Mouse (Mus musculus): ENCODE data around the gene Gm11214.

The Gm11214 gene

DNA sequence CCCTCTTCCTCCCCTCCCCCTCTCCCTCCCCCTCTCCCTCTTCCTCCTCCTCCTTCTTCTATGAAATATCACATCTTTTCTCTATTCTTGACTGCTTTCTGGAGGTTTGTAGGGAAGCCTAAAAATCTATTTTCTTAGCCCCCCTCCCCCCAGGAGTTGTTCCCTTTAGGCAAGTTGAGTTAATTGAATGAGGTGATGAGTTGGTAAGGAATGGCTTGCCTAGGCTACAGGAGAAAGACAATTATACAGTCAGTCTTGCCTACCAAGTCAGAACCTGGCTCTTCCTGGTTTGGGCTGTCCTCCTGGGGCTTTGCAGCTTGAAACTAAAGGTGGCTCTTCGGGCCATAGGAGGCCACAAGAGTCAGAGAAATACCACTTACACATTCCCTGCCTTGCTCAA, 3.4 kb downstream of the Gm11214 start:
- DNase-seq (ENCODE audit: low spot score) = no peak

DNA sequence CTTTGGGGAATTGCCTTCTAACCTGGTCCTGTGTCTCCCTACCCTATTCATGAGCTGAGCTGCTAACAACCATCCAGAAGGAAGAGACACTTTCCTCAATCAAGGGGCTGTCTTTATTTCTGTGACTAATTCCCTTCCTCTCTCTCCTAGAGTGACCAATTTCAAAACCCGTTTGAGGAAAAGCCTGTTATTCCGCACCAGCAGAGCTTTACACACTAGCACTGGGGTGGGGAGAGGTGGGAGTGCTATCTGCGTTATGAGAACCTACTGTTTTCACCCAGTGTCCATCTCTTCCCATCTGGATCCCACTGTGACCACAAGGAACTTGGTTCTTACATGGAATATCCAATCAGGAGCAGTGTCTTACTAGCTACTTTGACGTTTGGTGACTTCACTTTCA, 4.1 kb downstream of the Gm11214 start:
- DNase-seq (ENCODE audit: low spot score) = no peak

DNA sequence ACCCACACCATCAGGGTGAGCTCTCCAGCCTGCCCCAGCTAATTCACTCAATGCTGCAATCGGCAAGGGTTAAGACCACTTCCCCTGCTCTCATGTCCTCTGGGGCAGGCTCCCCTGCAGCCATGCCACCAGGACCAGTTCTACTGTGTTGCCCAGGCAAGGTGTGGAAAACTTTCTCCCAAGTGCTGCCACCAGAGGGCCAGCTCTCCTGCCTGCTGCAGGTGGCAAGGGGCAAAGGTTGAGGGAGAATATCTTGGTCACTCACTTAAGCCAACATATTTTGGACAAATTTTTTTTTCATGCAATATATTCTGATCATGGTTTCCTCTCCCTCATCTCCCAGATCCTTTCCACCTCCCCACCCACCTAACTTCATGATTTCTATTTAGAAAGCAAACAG, 8.8 kb downstream of the Gm11214 start:
- no peak for DNase-seq (ENCODE audit: low spot score)

DNA sequence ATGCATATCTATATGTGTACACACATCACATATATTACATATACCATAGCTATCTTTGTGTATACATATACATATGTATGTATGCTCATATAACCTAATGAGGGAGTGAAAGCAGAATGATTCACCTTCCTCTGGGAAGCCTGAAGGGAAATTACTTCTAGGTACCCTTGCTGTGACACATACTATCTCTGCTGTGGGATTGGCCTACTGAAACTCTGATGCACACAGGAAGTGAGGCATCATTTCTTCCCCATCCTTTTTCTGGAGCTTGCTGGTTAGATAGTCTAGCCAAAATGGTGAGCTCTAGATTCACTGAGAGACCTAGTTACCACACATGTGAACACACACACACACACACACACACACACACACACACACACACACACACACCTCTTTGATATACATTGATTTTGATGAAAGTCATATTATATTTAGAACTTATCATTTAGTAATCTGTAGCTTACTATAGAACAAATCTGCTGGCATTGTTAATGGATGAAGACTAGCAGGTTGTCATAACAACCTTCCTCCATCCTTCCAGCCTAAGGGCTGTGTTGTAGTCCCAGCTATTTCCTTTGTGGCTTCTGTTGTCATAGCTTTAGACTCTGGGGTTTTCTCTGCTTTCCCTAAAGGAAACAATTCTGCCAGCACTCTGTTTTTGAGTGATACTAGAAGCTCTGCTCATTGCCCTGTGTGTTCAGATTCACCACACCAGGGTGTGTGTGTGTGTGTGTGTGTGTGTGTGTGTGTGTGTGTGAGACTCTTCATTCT, 19.0 kb downstream of the Gm11214 start:
- no peak for DNase-seq (ENCODE audit: low spot score)

DNA sequence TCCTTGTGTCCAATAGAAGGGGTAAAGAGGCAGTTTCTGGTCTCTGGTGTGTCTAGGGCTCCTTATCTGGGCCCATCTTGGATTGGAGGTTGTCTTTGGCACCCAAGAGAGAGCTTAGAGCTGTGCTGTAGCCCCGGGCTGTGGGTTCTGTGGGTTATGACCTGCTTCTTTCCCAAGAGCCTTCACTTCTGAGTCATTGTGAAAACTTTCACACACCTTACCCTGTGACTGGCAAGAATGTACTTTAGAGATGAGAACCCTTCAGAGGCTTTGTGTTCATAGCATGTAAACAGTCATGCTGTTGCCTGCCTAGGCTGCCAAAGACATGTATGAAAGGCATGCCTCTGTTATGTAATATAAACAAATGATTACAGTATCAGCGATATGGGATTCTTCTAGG, 23.3 kb downstream of the Gm11214 start:
- no peak for DNase-seq (ENCODE audit: low spot score)

DNA sequence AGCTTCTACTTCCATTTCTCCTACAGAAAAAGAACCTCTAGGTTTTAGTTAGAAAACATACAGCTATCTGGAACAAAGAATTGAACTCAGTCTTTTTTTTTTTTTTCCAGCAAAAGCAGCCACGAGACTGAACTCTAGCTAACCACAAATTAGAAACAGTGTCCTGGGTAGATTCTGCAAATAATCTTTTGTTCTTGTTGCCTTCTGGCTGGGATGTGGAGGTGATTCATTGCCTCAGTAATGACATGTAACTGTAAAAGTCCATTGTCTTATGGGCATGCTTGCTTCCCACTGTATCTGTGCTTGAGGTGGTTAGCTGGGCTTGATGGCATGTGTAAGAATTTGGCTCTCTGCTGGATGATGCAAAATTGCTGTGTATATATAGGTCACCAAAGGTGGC, 24.6 kb downstream of the Gm11214 start:
- DNase-seq (ENCODE audit: low spot score) = no peak

DNA sequence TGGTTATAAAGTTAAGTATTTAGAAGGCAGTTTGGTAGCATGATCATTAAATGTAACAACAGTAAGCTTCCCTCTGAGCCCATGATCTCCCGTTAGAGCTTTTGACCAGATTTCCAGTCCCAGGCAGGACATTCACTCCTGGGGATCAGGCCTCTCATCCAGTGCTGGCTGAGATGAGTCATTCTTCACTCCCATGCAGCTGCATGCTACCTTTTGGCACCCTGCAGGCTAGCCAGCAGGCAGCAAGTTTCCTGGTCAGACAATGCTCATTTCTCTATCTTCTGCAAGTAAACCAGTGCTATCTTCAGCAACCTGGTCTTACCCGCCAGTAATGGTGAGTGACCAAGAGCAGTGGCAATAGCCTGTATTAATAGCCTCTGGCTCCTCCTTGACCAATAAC, 30.0 kb downstream of the Gm11214 start:
- DNase-seq (ENCODE audit: low spot score) = no peak

DNA sequence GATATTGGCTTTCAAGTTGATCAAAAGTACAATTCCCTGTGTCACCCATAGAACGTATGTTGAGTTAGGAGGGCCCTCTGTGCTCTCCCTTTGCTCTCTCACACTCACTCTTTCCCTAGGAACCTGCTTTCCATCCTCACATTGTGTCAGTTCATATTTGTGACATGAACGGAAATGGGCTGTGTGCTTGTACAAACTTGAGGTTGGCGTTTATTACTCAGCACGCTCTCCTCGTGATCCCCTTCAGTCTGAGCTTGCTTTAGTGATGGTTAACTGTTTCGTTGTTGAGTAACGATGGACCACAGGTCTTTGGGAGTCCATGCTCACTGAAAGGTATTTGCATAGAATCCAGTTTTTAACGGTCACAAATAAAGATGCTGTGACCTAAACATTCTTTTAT, 36.1 kb downstream of the Gm11214 start:
- DNase-seq (ENCODE audit: low spot score) = no peak

DNA sequence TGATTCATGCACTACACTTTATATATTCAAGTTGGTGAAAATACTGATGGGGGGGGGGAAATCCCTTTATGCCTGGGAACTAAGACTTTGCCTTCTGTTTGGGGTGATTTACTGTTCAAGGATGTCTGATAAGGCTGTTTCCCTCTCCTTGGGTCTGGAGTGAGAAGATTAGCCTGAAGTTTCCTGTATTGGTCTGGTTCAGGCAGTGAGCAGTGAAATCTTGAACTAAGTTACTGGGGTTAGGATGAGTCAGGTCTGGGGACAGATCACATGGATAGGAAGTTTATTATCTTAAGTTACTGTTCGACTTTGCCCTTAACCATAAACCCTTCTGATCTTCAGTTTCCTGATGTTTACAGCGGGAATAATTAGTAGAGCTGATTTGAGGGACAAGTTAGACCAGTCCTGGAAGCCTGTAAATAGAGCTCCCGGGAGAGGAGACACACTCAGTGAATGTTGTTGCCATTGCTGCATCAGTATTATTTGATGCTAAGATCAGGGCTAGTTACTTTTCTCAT, 37.6 kb downstream of the Gm11214 start:
- no peak for DNase-seq (ENCODE audit: low spot score)

DNA sequence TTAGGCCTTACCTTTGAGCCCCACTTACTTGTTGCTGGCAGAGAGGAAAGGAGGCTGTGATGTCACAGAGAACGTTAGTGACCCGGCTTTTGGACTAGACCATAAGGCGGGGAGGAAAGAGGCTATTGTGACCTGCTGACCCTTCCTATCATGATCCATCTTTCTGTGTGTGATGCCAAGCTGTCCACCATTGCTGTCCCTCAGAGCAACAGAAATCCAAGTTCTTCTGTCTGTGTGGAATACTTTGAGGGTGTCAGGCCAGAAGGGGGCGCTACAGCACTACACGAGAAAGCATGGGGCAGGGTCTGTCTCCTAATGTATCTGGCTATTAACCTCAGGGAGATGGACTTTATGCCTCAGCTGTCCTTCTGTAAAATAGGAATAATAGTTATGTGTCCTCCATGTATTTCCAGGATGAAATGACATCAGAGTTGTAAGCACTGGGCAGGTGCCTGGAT, 40.8 kb downstream of the Gm11214 start, which contains the start of gene Tex48:
TSS of gene Tex48 (minus strand) at position 51 of the 458 bp plus-strand sequence.
- no peak for DNase-seq (ENCODE audit: low spot score)

DNA sequence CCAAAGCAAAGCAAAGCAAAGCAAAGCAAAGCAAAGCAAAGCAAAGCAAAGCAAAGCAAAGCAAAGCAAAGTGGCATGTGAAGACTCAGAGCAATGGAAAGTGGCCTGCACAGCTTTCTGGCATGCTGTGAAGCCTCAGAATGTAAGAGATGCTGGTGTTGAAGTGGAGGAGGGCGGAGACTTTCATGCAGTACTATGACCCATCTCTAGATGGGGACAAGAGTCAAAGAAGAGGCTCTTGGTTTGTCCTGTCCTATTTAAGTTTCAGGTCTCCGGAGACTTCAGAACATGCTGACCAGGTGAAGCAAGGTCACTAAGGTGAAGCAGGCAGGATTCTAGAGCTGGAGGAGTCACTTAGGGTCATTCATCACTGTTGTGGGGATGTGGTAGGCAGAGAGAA, 41.3 kb downstream of the Gm11214 start:
- no peak for DNase-seq (ENCODE audit: low spot score)

Measured in urinary bladder, postnatal 25 days (tissue).